Mouse (Mus musculus) CH12.LX (cell line): Measurements from ENCODE around the gene Iyd. TPM values are rescaled to one million over a fixed set of nuclear protein-coding genes. Genes with fewer than 3 reads are reported as not detected.

Experiments used
- DNase-seq: peaks from one replicate; pipeline ENCODE4 v3.0.0-alpha.2; 2013; ENCODE audit errors: extremely low read depth
- H3K27ac ChIP-seq: 2 replicates; pipeline ENCODE4 v1.5.1; 2012; ENCODE audit warnings: low read depth, mild to moderate bottlenecking, control low read depth, moderate library complexity; ENCODE audit not compliant: insufficient read depth
- H3K27me3 ChIP-seq: replicated peaks from 2 replicates; pipeline ENCODE3; 2012; ENCODE audit warnings: inconsistent platforms
- H3K36me3 ChIP-seq, 2 experiments: replicated peaks in 1 of 2; 2 replicates each; pipeline versions ENCODE3 to v1.6.1; 2012; ENCODE audit warnings: inconsistent platforms in 1 of 2, low read length in 1 of 2, mild to moderate bottlenecking in 1 of 2, mixed read lengths in 1 of 2, moderate library complexity in 1 of 2; ENCODE audit not compliant: control insufficient read depth in 1 of 2, insufficient read depth in 1 of 2
- H3K4me1 ChIP-seq, 2 experiments: 2 replicates each; pipeline ENCODE4 v1.6.1; 2012; ENCODE audit warnings: inconsistent platforms in 1 of 2, moderate library complexity in 1 of 2; ENCODE audit not compliant: insufficient read depth in 2 of 2, control insufficient read depth in 1 of 2
- H3K4me2 ChIP-seq: 2 replicates; pipeline ENCODE4 v1.6.1; 2012; ENCODE audit warnings: low read depth, mild to moderate bottlenecking, control low read depth; ENCODE audit not compliant: poor library complexity, insufficient read depth, severe bottlenecking
- H3K4me3 ChIP-seq, 3 experiments: fragments of 150-350 bp in 1 of 3; sonication (generic) in 1 of 3; replicated peaks in 1 of 3; 2 replicates each; pipeline versions ENCODE3 to v1.5.1; 2011 to 2012; ENCODE audit warnings: low read depth in 2 of 3, low read length in 2 of 3, mild to moderate bottlenecking in 2 of 3, moderate library complexity in 2 of 3, control low read depth in 1 of 3, improper control_type of control experiment in 1 of 3, inconsistent platforms in 1 of 3, mixed read lengths in 1 of 3; ENCODE audit not compliant: poor library complexity in 1 of 3
- H3K79me2 ChIP-seq: replicated peaks from 2 replicates; pipeline ENCODE4 v1.6.1; 2012; ENCODE audit warnings: mild to moderate bottlenecking, moderate library complexity; ENCODE audit not compliant: control insufficient read depth, poor library complexity, insufficient read depth, severe bottlenecking; ENCODE audit errors: extremely low read depth
- H3K9ac ChIP-seq: 2 replicates; pipeline ENCODE4 v1.6.1; 2012; ENCODE audit warnings: low read depth, mild to moderate bottlenecking, control low read depth, moderate library complexity; ENCODE audit not compliant: insufficient read depth
- H3K9me3 ChIP-seq: replicated peaks from 2 replicates; pipeline ENCODE3; 2012; ENCODE audit warnings: low read length, inconsistent platforms, mixed read lengths
- BHLHE40 ChIP-seq: IDR thresholded peaks from 2 replicates; pipeline ENCODE4 v1.6.1; 2011; ENCODE audit warnings: mild to moderate bottlenecking, low read depth, low read length, improper control_type of control experiment
- CTCF ChIP-seq, 2 experiments: IDR thresholded peaks in 1 of 2; conservative IDR thresholded peaks in 1 of 2; 2 replicates each; pipeline ENCODE4 v1.5.1; 2011 to 2012; ENCODE audit warnings: low read depth in 2 of 2, low read length in 2 of 2, improper control_type of control experiment in 1 of 2, inconsistent platforms in 1 of 2, mild to moderate bottlenecking in 1 of 2, moderate library complexity in 1 of 2
- EP300 ChIP-seq: IDR thresholded peaks from 2 replicates; pipeline ENCODE4 v1.6.1; 2011; ENCODE audit warnings: low read length, improper control_type of control experiment
- ETS1 ChIP-seq: conservative IDR thresholded peaks from 2 replicates; pipeline ENCODE4 v1.6.1; 2012; ENCODE audit warnings: low read depth, mild to moderate bottlenecking, inconsistent platforms, low read length, improper control_type of control experiment, moderate library complexity
- JUN ChIP-seq: IDR thresholded peaks from 2 replicates; pipeline ENCODE4 v1.6.1; 2011; ENCODE audit warnings: low read depth, mild to moderate bottlenecking, low read length, improper control_type of control experiment, moderate library complexity; ENCODE audit not compliant: insufficient read depth
- MEF2A ChIP-seq: IDR thresholded peaks from 2 replicates; pipeline ENCODE4 v1.6.1; 2014; ENCODE audit warnings: low read depth, mild to moderate bottlenecking, inconsistent platforms, low read length, improper control_type of control experiment, borderline replicate concordance
- MXI1 ChIP-seq: IDR thresholded peaks from 2 replicates; pipeline ENCODE4 v1.6.1; 2011; ENCODE audit warnings: mild to moderate bottlenecking, low read depth, low read length, improper control_type of control experiment
- PAX5 ChIP-seq: IDR thresholded peaks from 2 replicates; pipeline ENCODE4 v1.6.1; 2012; ENCODE audit warnings: low read length, inconsistent platforms, mixed read lengths
- POLR2A ChIP-seq: IDR thresholded peaks from 2 replicates; pipeline ENCODE4 v1.6.1; 2011; ENCODE audit warnings: low read depth, mild to moderate bottlenecking, improper control_type of control experiment, low read length
- RCOR1 ChIP-seq: conservative IDR thresholded peaks from 2 replicates; pipeline ENCODE4 v1.6.1; 2012; ENCODE audit warnings: low read depth, mild to moderate bottlenecking, inconsistent platforms, low read length, improper control_type of control experiment
- SMC3 ChIP-seq: IDR thresholded peaks from 2 replicates; pipeline ENCODE4 v1.6.1; 2011; ENCODE audit warnings: low read depth, low read length, improper control_type of control experiment
- TCF12 ChIP-seq: IDR thresholded peaks from 2 replicates; pipeline ENCODE4 v1.6.1; 2014; ENCODE audit warnings: low read depth, mild to moderate bottlenecking, inconsistent platforms, low read length, improper control_type of control experiment
- USF2 ChIP-seq: conservative IDR thresholded peaks from 2 replicates; pipeline ENCODE4 v1.6.1; 2011; ENCODE audit warnings: low read depth, low read length, improper control_type of control experiment
- ZMIZ1 ChIP-seq: IDR thresholded peaks from 2 replicates; pipeline ENCODE4 v1.6.1; 2012; ENCODE audit warnings: low read depth, mild to moderate bottlenecking, inconsistent platforms, low read length, improper control_type of control experiment
- dilution Hi-C: fragments of 300-500 bp; cut with MboI; formaldehyde crosslinking; loops from 2 replicates; pipeline ENCODE4 v1.14.3; 2020; ENCODE audit warnings: low sequenced_read_pairs; ENCODE audit not compliant: extremely low pct_unique_long_range_greater_than_20kb, extremely low pct_ligation_motif_present
- in situ Hi-C: fragments of 300-500 bp; cut with MboI; formaldehyde crosslinking; loops from 3 replicates; pipeline ENCODE4 v1.14.3; 2019; ENCODE audit warnings: low sequenced_read_pairs, low pct_ligation_motif_present, low pct_unique_long_range_greater_than_20kb, mixed read lengths
- polyA plus RNA-seq: library from polyadenylated mRNA; unstranded; fragments of >175 nt; gene quantifications from 2 replicates; pipeline ENCODE4 v1.2.1, GENCODE M21; 2012; ENCODE audit warnings: low read depth; ENCODE audit not compliant: insufficient read length
- total RNA-seq, 2 experiments: library from RNA; depleted of rRNA; stranded (reverse); fragments of 300-350 nt in 1 of 2; fragments of >200 nt in 1 of 2; gene quantifications; 2 replicates each; pipeline ENCODE4 v1.2.3; 2012 to 2014

Iyd gene
- total and polyA plus RNA-seq, 3 experiments: not detected

DNA sequence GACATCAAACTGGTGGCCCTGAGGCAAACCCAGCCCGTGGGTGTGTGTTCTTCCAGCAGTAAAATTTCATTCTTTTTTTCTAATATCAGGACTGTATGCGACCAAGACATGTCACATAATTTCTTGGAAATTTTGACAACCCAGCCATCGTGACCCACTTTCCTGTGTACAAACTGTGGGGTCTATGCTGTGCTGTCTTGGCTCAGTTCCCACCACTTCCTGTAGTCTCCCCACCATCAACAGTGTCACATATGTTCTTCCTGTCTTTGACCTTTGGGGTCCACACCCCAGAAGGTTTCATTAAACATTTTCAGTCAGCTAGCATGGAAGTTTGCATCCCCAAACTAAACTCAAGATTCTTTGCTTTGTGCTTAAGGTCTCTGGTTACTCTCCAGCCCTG, 28.6 kb upstream of the Iyd start:
- no peak for TF ChIP-seq BHLHE40
- TF ChIP-seq MXI1: no peak
- no peak for TF ChIP-seq ZMIZ1
- Histone ChIP-seq H3K79me2 (no peaks in the 10 kb centered on the region), H3K4me2 (no peak overlapping the region), H3K4me3 (no peak overlapping the region), H3K27me3 (no peaks in the 10 kb centered on the region), H3K9me3 (no peaks in the 10 kb centered on the region), H3K36me3 (no peaks in the 10 kb centered on the region), H3K27ac (no peak overlapping the region), H3K9ac (no peak overlapping the region), H3K4me1 (peaks cover 0 to 13% of the 10 kb centered on the region in 2 experiments; a peak in 2 of 4 replicates)
- dilution Hi-C loops (no loop called here), in situ Hi-C loops (no loop called here)
- DNase-seq: no peak

- no peaks in the 10 kb centered on the region for H3K27me3 ChIP-seq
- peak; percentile 22 for DNase-seq
- H3K4me2 ChIP-seq: no peak overlapping the region
- H3K9me3 ChIP-seq: no peaks in the 10 kb centered on the region
- no peak overlapping the region for H3K27ac ChIP-seq
- dilution Hi-C loops: no loop called here
- TF ChIP-seq SMC3 (peak; percentile 34), CTCF (conservative IDR thresholded peaks at IDR 0.05 in 1 of 2, IDR thresholded peaks at IDR 0.05 in 1 of 2; ENCODE audit: low read depth in 2 of 2, low read length in 2 of 2) (peak; percentile 48 to 55), POLR2A (no peak)
- H3K4me3 ChIP-seq: no peak overlapping the region
- in situ Hi-C loops: no loop called here
- no peaks in the 10 kb centered on the region for H3K79me2 ChIP-seq
- no peak overlapping the region for H3K9ac ChIP-seq
- no peaks in the 10 kb centered on the region for H3K36me3 ChIP-seq
- peaks cover 0 to 17% of the 10 kb centered on the region in 2 experiments; a peak in 2 of 4 replicates for H3K4me1 ChIP-seq
Measured at GRCm38 (mm10) chr10:3512620-3513305, 27.3 kb upstream of the Iyd start.

DNA sequence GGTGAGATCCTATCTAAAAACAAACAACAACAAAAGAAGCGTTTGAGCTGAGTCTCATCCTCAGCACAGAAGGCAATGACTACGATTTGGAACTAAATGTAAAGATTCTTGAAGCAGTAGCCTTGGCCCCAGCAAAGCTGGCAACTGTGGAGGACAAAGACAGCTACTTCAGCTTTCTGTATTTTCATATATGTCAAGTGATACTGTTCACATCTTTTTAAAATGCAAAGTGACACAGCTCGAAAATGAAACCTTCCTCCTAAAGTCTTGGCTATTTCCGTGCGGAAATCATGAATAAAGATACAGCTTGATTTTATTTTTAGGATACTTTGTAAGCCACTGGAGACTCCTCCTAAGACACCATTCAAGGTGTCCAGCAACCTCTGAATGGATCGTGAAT, 26.1 kb upstream of the Iyd start:
- no peak for TF ChIP-seq TCF12
- TF ChIP-seq MEF2A: no peak
- TF ChIP-seq PAX5: no peak
- no peak for TF ChIP-seq RCOR1
- TF ChIP-seq ETS1: no peak
- no peak for TF ChIP-seq USF2
- no peak for TF ChIP-seq JUN
- no peak for TF ChIP-seq EP300
- no peak for TF ChIP-seq MXI1
- no peak overlapping the region for H3K9ac ChIP-seq
- dilution Hi-C loops: no loop called here
- H3K36me3 ChIP-seq: no peaks in the 10 kb centered on the region
- H3K4me3 ChIP-seq: no peak overlapping the region
- in situ Hi-C loops: no loop called here
- no peak overlapping the region for H3K4me2 ChIP-seq
- H3K79me2 ChIP-seq: no peaks in the 10 kb centered on the region
- H3K4me1 ChIP-seq: peaks cover 0 to 17% of the 10 kb centered on the region in 2 experiments; a peak in 2 of 4 replicates
- DNase-seq: no peak
- H3K27me3 ChIP-seq: no peaks in the 10 kb centered on the region
- no peaks in the 10 kb centered on the region for H3K9me3 ChIP-seq
- H3K27ac ChIP-seq: no peak overlapping the region
